In genomic region chr17:70414202-70414601, GRCm38 (mm10) we compare ENCODE assay signal across 19 mouse cellular contexts.
"Had no signal": no experiment of that assay in that cellular context is flagged by ENCODE, and none has a peak within 500 bp of the region (broad histone marks: within the 10 kb centered on the region; RNA-seq: fewer than 3 reads in every experiment).

No protein-coding gene starts in this region.

- H3K27ac ChIP-seq: lung, embryonic 15.5 days; midbrain, embryonic 10.5 days; midbrain, embryonic 13.5 days; midbrain, embryonic 15.5 days; neural tube, embryonic 13.5 days; neural tube, embryonic 15.5 days had no signal

- DNase-seq: liver, postnatal 0 days; lung, adult 2 months; lung, postnatal 14 days; lung, postnatal 4 days; retina, postnatal 1 day; right cerebral cortex, adult 18-20 months; right cerebral cortex, postnatal 25 days; right cerebral cortex, postnatal 4 days; spleen, adult 18-20 months; thymus, adult 18-20 months; thymus, postnatal 14 days; thymus, postnatal 36 days had no signal

- H3K9ac ChIP-seq: liver, postnatal 0 days; lung, embryonic 15.5 days; midbrain, embryonic 13.5 days; midbrain, embryonic 15.5 days; neural tube, embryonic 13.5 days; neural tube, embryonic 15.5 days had no signal

- H3K27me3 ChIP-seq: lung, embryonic 15.5 days; midbrain, embryonic 13.5 days; midbrain, embryonic 15.5 days; neural tube, embryonic 13.5 days; neural tube, embryonic 15.5 days had no signal

- H3K4me1 ChIP-seq: lung, embryonic 15.5 days; midbrain, embryonic 10.5 days; midbrain, embryonic 13.5 days; midbrain, embryonic 15.5 days; neural tube, embryonic 13.5 days; neural tube, embryonic 15.5 days had no signal

- H3K4me3 ChIP-seq: lung, embryonic 15.5 days; midbrain, embryonic 10.5 days; midbrain, embryonic 13.5 days; midbrain, embryonic 15.5 days; neural tube, embryonic 13.5 days; neural tube, embryonic 15.5 days had no signal

- H3K9me3 ChIP-seq: lung, embryonic 15.5 days; midbrain, embryonic 10.5 days; midbrain, embryonic 13.5 days; midbrain, embryonic 15.5 days; neural tube, embryonic 13.5 days; neural tube, embryonic 15.5 days had no signal

- H3K4me2 ChIP-seq: lung, embryonic 15.5 days; midbrain, embryonic 13.5 days; midbrain, embryonic 15.5 days; neural tube, embryonic 13.5 days; neural tube, embryonic 15.5 days had no signal

- ATAC-seq: liver, postnatal 0 days; lung, postnatal 0 days; midbrain, embryonic 13.5 days; midbrain, embryonic 15.5 days had no signal

- H3K36me3 ChIP-seq: lung, embryonic 15.5 days; midbrain, embryonic 10.5 days; midbrain, embryonic 13.5 days; midbrain, embryonic 15.5 days; neural tube, embryonic 13.5 days; neural tube, embryonic 15.5 days had no signal
